Mouse (Mus musculus): ENCODE results near the gene Rnf34.

DNA sequence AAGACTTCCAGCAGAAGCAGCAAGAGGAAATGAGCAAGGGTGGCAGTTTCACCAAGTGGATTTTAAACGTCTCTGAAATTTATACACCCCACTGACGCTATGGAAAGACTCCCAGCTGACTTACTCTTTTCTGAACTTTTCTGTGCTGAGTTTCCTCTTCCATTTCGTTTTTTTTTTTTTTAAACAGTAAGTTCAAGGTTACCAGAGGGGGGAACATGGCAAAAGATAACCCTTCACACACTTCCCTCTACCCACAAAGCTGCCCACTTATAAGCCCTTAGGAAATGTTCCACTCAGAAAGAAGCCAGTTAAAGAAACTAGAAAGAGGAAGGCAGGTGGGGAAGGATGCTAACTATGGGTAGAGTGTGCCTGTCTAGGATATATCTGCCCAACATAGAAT is 51.8 kb downstream of the Rnf34 start:
- no peak for TF ChIP-seq POLR2A (IDR thresholded peaks at IDR 0.05; ENCODE audit: borderline replicate concordance, low read depth, low read length)
- TF ChIP-seq CTCF (IDR thresholded peaks at IDR 0.05; ENCODE audit: low read depth, low read length): no peak

Data from bone marrow macrophage, adult 2 months (primary cell).